8 mouse cellular contexts compared by ENCODE assay signal in the genomic region with DNA sequence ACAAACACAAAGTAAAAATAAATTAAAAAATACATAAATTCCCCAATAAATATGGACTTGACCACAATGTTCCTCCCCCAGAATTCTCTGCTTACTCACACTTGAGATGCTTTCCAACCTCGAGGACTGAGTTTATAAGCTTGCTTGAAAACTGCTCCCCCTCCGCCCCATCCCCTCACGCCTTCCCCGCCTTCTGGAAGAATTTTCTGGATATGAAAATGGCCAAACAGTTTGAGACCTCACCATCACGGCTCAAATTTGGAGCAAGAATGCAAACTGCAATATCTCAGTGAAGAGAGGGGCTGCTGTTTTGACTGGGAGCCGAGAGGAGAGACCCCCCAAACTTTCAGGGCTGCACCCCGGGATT. TPM values are rescaled to one million over a fixed set of nuclear protein-coding genes. Genes with fewer than 3 reads are reported as not detected.
A peak's percentile ranks its signal among the peaks of the same experiment; 100 is the strongest.
DNase-seq lines count a peak whose midpoint lies in the region; ATAC-seq lines count a peak whose summit lies in the region.

No protein-coding gene starts in this region.

- 4% methylated on average over 7 of the region's 7 CpGs for WGBS in limb, embryonic 10.5 days

- peaks cover 12% of the 10 kb centered on the region for H3K27me3 ChIP-seq in limb, embryonic 10.5 days (ENCODE audit: low read depth, poor library complexity, severe bottlenecking)

- H3K27ac ChIP-seq in limb, embryonic 10.5 days, result peak overlapping the region; percentile 86

- H3K36me3 ChIP-seq in limb, embryonic 10.5 days, result no peaks in the 10 kb centered on the region

- DNase-seq in CD4-positive, CD25-positive, alpha-beta regulatory T cell, adult 2 months (ENCODE audit: low read depth, low spot score), result peak; percentile 30
- DNase-seq in right cerebral cortex, postnatal 4 days, result peak; percentile 41
- DNase-seq in right cerebral cortex, adult 18-20 months, result no peak
- no peak for DNase-seq in limb, embryonic 10.5 days (ENCODE audit: low spot score)
- peak; percentile 51 for DNase-seq in retina, embryonic 14.5 days (ENCODE audit: low spot score)
- DNase-seq in layer of hippocampus, adult 9-10 months (ENCODE audit: low spot score), result no peak
- no peak for DNase-seq in right cerebral cortex, postnatal 14 days

- H3K4me1 ChIP-seq in limb, embryonic 10.5 days, result peaks cover 32% of the 10 kb centered on the region

- no peak for ATAC-seq in CD4-positive, CD25-positive, alpha-beta regulatory T cell, adult 4 months

- peak overlapping the region; percentile 74 for H3K4me3 ChIP-seq in limb, embryonic 10.5 days

- no peaks in the 10 kb centered on the region for H3K9me3 ChIP-seq in limb, embryonic 10.5 days (replicated peaks)

RNA-seq across cellular contexts. Expression of gene Ubc, which starts 14.5 kb away (rescaled TPM):
- 1,000 to 10,000 TPM in 1 of 2 experiments, 100 to 1,000 TPM in 1; 954 to 1,216 TPM for polyA plus RNA-seq in CD4-positive, CD25-positive, alpha-beta regulatory T cell, adult 4 months (2017; shearing (Covaris generic))
- polyA plus RNA-seq in limb, embryonic 10.5 days (2016; fragmentation: Nextera tagmentation; extraction: Ambion mirVana), result 856 and 992 TPM in 2 replicates

RNA-seq across cellular contexts. Expression of gene Gm10382, which starts 15.4 kb away (rescaled TPM):
- polyA plus RNA-seq in CD4-positive, CD25-positive, alpha-beta regulatory T cell, adult 4 months (2017; shearing (Covaris generic)), result 1 to 10 TPM in 1 of 2 experiments, under 1 TPM in 1; 0.70 to 1.0 TPM
- 0.44 and 0.54 TPM in 2 replicates for polyA plus RNA-seq in limb, embryonic 10.5 days (2016; fragmentation: Nextera tagmentation; extraction: Ambion mirVana)

RNA-seq across cellular contexts. Expression of gene Dhx37, which starts 29.4 kb away (rescaled TPM):
- 1 to 10 TPM; 8.4 to 8.6 TPM for polyA plus RNA-seq in CD4-positive, CD25-positive, alpha-beta regulatory T cell, adult 4 months (2017; shearing (Covaris generic))
- polyA plus RNA-seq in limb, embryonic 10.5 days (2016; fragmentation: Nextera tagmentation; extraction: Ambion mirVana), result 23.5 and 25.5 TPM in 2 replicates

RNA-seq across cellular contexts. Expression of gene Bri3bp, which starts 36.8 kb away (rescaled TPM):
- polyA plus RNA-seq in CD4-positive, CD25-positive, alpha-beta regulatory T cell, adult 4 months (2017; shearing (Covaris generic)), result 1 to 10 TPM; 4.3 to 7.5 TPM
- polyA plus RNA-seq in limb, embryonic 10.5 days (2016; fragmentation: Nextera tagmentation; extraction: Ambion mirVana), result 52.1 and 59.0 TPM in 2 replicates

Comparison
In these comparisons a context has a peak if more than half of its experiments do, and no peak if none do; other contexts are left out.
1. DNase-seq: peak in CD4-positive, CD25-positive, alpha-beta regulatory T cell, adult 2 months (single experiment), right cerebral cortex, postnatal 4 days (single experiment) and retina, embryonic 14.5 days (single experiment); none in right cerebral cortex, adult 18-20 months (single experiment), limb, embryonic 10.5 days (single experiment), layer of hippocampus, adult 9-10 months (single experiment) and right cerebral cortex, postnatal 14 days (single experiment).